Mouse (Mus musculus): Measurements from ENCODE around the gene Cltc. TPM values are rescaled to one million over a fixed set of nuclear protein-coding genes. Genes with fewer than 3 reads are reported as not detected.
"Not testable (repeated sequence)": the region's sequence is repeated elsewhere in the genome, so short reads cannot be mapped to it uniquely, and the experiment has no call there.

Gene Cltc
- polyA plus RNA-seq (2014; fragmentation: Nextera tagmentation; extraction: Ambion mirVana), result 167 and 175 TPM in 2 replicates

DNA sequence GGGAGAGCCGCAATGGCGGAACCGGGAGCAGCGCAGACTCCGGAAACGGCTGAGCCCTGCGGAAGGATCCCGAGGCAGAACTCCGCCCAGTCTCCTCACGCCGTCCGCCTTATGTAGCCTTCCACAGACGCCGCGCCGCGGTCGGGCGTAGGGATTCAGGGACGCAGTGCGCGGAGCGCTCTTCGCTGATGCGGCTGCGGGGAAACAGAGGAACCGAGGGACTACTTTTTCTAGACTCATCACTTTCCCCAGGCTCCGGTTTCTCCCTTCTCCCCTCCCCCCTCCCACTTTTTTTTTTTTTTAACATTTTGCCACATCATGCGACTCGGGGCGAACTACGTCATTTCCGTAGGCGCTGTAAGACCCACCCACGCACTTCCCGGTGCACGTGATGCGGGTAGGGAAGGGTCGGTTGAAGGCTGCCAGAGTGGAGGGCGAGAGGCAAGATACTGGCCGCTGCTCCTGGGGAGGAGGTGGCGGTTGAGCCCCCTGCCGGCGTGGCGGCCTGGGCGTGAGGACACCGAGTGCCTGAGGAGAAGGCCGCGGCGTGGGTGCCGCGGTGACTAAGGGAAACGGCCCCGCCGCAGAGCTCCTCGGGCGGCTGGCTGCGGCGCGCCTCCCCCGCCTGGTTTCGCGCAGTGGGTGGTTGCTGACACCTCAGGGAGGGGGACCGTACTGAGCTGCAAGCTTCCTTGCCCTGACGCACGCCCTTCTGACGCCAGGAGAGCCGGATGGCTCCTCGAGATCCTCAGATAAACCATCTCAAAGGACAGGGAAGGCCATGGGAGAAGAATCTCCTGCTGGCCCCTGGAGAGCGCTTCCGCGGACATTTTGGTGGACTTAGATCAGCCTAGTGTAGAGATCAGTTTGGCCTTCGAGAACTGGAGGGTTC, at the start of gene Cltc:
Gene Cltc (minus strand): TSS at position 86 of the 892 bp plus-strand sequence.
- H3K4me2 ChIP-seq (ENCODE audit: low read depth, low read length), result peak within 1 kb of the TSS; percentile 83
- H3K27ac ChIP-seq (replicated peaks; ENCODE audit: low read depth, low read length), result peak within 1 kb of the TSS; percentile 98
- under 1% methylated on average over 56 of the region's 73 CpGs for WGBS

DNA sequence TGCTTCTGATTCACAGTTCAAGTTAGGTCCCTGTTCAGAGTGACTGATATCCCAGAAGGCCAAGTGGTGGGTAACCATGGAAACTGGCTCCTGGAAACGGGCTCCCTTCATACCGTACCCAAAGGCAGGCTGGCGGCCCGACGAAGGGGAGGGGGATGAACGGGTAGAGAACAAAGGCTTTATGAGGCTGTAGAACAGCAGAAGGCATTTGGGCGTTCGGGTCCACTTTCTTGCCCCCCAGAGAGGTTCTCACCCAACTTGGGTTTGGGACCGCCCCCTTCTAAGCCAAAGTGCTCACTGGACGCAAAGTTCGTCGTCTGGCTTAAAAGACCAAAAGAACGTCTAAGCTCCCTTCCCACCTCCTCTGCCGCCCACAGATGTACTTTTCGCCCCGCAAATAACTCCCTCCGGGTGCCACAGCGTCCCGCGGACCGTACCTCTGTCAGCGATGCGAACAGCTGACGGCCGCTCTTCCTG, 49.7 kb upstream of the Cltc start:
- 2% methylated on average over 24 of the region's 25 CpGs for WGBS
- H3K9ac ChIP-seq (ENCODE audit: low read depth, low read length), result peak overlapping the region; percentile 77
- H3K4me3 ChIP-seq (ENCODE audit: low read depth, low read length), result peak overlapping the region; percentile 84
- no peaks in the 10 kb centered on the region for H3K9me3 ChIP-seq (ENCODE audit: control insufficient read depth, low read length)
- peak overlapping the region; percentile 62 for H3K4me2 ChIP-seq (ENCODE audit: low read depth, low read length)
- no peaks in the 10 kb centered on the region for H3K27me3 ChIP-seq (replicated peaks; ENCODE audit: control insufficient read depth, insufficient read depth, low read length)
- ATAC-seq (ENCODE audit: low read depth), result peak; percentile 90
- H3K36me3 ChIP-seq (ENCODE audit: control insufficient read depth, insufficient read depth, low read length), result peaks cover 13% of the 10 kb centered on the region
- peak; percentile 76 for DNase-seq (ENCODE audit: low spot score)
- peak overlapping the region; percentile 80 for H3K27ac ChIP-seq (replicated peaks; ENCODE audit: low read depth, low read length)
- H3K4me1 ChIP-seq (ENCODE audit: control insufficient read depth, insufficient read depth, low read length), result no peaks in the 10 kb centered on the region

More for the DNA sequence above, at the start of gene Cltc:
- H3K4me1 ChIP-seq (ENCODE audit: control insufficient read depth, insufficient read depth, low read length), result peaks cover 13% of the 10 kb centered on the region
- H3K9ac ChIP-seq (ENCODE audit: low read depth, low read length), result peak within 1 kb of the TSS; percentile 96
- no peaks in the 10 kb centered on the region for H3K9me3 ChIP-seq (ENCODE audit: control insufficient read depth, low read length)
- H3K27me3 ChIP-seq (replicated peaks; ENCODE audit: control insufficient read depth, insufficient read depth, low read length), result no peaks in the 10 kb centered on the region
- ATAC-seq (ENCODE audit: low read depth) (peak; percentile 92), DNase-seq (ENCODE audit: low spot score) (peak; percentile 99)
- H3K4me3 ChIP-seq (ENCODE audit: low read depth, low read length), result peak within 1 kb of the TSS; percentile 98
- H3K36me3 ChIP-seq (ENCODE audit: control insufficient read depth, insufficient read depth, low read length), result peaks cover 4% of the 10 kb centered on the region; the same call in 1 of the 2 replicates

- Histone ChIP-seq H3K27ac (replicated peaks; ENCODE audit: low read depth, low read length) (no peak overlapping the region), H3K9me3 (ENCODE audit: control insufficient read depth, low read length) (no peaks in the 10 kb centered on the region), H3K4me1 (ENCODE audit: control insufficient read depth, insufficient read depth, low read length) (no peaks in the 10 kb centered on the region), H3K36me3 (ENCODE audit: control insufficient read depth, insufficient read depth, low read length) (peaks cover 67% of the 10 kb centered on the region), H3K9ac (ENCODE audit: low read depth, low read length) (no peak overlapping the region), H3K4me2 (ENCODE audit: low read depth, low read length) (no peak overlapping the region), H3K4me3 (ENCODE audit: low read depth, low read length) (no peak overlapping the region), H3K27me3 (replicated peaks; ENCODE audit: control insufficient read depth, insufficient read depth, low read length) (no peaks in the 10 kb centered on the region)
- no peak for DNase-seq (ENCODE audit: low spot score)
- ATAC-seq (ENCODE audit: low read depth), result no peak
- 86% methylated on average over 1 of the region's 1 CpGs for WGBS
Measured at GRCm38 (mm10) chr11:86794161-86794560, 36.8 kb upstream of the Cltc start.

GRCm38 (mm10) chr11:86787436-86787835, 30.1 kb upstream of the Cltc start:
- H3K27ac ChIP-seq (replicated peaks; ENCODE audit: low read depth, low read length); H3K9ac ChIP-seq (ENCODE audit: low read depth, low read length); H3K4me1 ChIP-seq (ENCODE audit: control insufficient read depth, insufficient read depth, low read length); DNase-seq (ENCODE audit: low spot score); ATAC-seq (ENCODE audit: low read depth); H3K27me3 ChIP-seq (replicated peaks; ENCODE audit: control insufficient read depth, insufficient read depth, low read length); H3K4me2 ChIP-seq (ENCODE audit: low read depth, low read length); H3K4me3 ChIP-seq (ENCODE audit: low read depth, low read length); H3K9me3 ChIP-seq (ENCODE audit: control insufficient read depth, low read length): not testable (repeated sequence)
- peaks cover 69% of the 10 kb centered on the region for H3K36me3 ChIP-seq (ENCODE audit: control insufficient read depth, insufficient read depth, low read length)
- WGBS, result 93% methylated on average over 5 of the region's 5 CpGs

- DNase-seq (ENCODE audit: low spot score), result no peak
Measured at GRCm38 (mm10) chr11:86785767-86786166, 28.4 kb upstream of the Cltc start.

GRCm38 (mm10) chr11:86769884-86770283, 12.5 kb upstream of the Cltc start:
- WGBS, result 85% methylated on average over 4 of the region's 4 CpGs
- H3K27ac ChIP-seq (replicated peaks; ENCODE audit: low read depth, low read length), result no peak overlapping the region
- DNase-seq (ENCODE audit: low spot score) (no peak), ATAC-seq (ENCODE audit: low read depth) (no peak)
- no peak overlapping the region for H3K4me3 ChIP-seq (ENCODE audit: low read depth, low read length)
- peaks cover 33% of the 10 kb centered on the region for H3K36me3 ChIP-seq (ENCODE audit: control insufficient read depth, insufficient read depth, low read length)
- H3K4me1 ChIP-seq (ENCODE audit: control insufficient read depth, insufficient read depth, low read length), result no peaks in the 10 kb centered on the region
- H3K9ac ChIP-seq (ENCODE audit: low read depth, low read length), result no peak overlapping the region
- no peaks in the 10 kb centered on the region for H3K27me3 ChIP-seq (replicated peaks; ENCODE audit: control insufficient read depth, insufficient read depth, low read length)
- no peaks in the 10 kb centered on the region for H3K9me3 ChIP-seq (ENCODE audit: control insufficient read depth, low read length)
- no peak overlapping the region for H3K4me2 ChIP-seq (ENCODE audit: low read depth, low read length)

More at GRCm38 (mm10) chr11:86785767-86786166, 28.4 kb upstream of the Cltc start:
- no peak overlapping the region for H3K27ac ChIP-seq (replicated peaks; ENCODE audit: low read depth, low read length)
- WGBS, result 89% methylated on average over 2 of the region's 2 CpGs
- no peak for ATAC-seq (ENCODE audit: low read depth)
- H3K4me1 ChIP-seq (ENCODE audit: control insufficient read depth, insufficient read depth, low read length), result no peaks in the 10 kb centered on the region
- H3K4me3 ChIP-seq (ENCODE audit: low read depth, low read length), result no peak overlapping the region
- H3K9ac ChIP-seq (ENCODE audit: low read depth, low read length), result no peak overlapping the region
- H3K27me3 ChIP-seq (replicated peaks; ENCODE audit: control insufficient read depth, insufficient read depth, low read length), result no peaks in the 10 kb centered on the region
- H3K9me3 ChIP-seq (ENCODE audit: control insufficient read depth, low read length), result no peaks in the 10 kb centered on the region
- H3K36me3 ChIP-seq (ENCODE audit: control insufficient read depth, insufficient read depth, low read length), result peaks cover 62% of the 10 kb centered on the region
- H3K4me2 ChIP-seq (ENCODE audit: low read depth, low read length), result no peak overlapping the region

GRCm38 (mm10) chr11:86764501-86764900, 7.1 kb upstream of the Cltc start:
- H3K36me3 ChIP-seq (ENCODE audit: control insufficient read depth, insufficient read depth, low read length), result peaks cover 5% of the 10 kb centered on the region; the same call in 1 of the 2 replicates
- no peak for ATAC-seq (ENCODE audit: low read depth)
- H3K27me3 ChIP-seq (replicated peaks; ENCODE audit: control insufficient read depth, insufficient read depth, low read length), result no peaks in the 10 kb centered on the region
- no peaks in the 10 kb centered on the region for H3K4me1 ChIP-seq (ENCODE audit: control insufficient read depth, insufficient read depth, low read length)
- no peaks in the 10 kb centered on the region for H3K9me3 ChIP-seq (ENCODE audit: control insufficient read depth, low read length)
- no peak overlapping the region for H3K27ac ChIP-seq (replicated peaks; ENCODE audit: low read depth, low read length)
- no peak for DNase-seq (ENCODE audit: low spot score)
- no peak overlapping the region for H3K4me3 ChIP-seq (ENCODE audit: low read depth, low read length)
- H3K9ac ChIP-seq (ENCODE audit: low read depth, low read length), result no peak overlapping the region
- no peak overlapping the region for H3K4me2 ChIP-seq (ENCODE audit: low read depth, low read length)
- 89% methylated on average over 2 of the region's 2 CpGs for WGBS

DNA sequence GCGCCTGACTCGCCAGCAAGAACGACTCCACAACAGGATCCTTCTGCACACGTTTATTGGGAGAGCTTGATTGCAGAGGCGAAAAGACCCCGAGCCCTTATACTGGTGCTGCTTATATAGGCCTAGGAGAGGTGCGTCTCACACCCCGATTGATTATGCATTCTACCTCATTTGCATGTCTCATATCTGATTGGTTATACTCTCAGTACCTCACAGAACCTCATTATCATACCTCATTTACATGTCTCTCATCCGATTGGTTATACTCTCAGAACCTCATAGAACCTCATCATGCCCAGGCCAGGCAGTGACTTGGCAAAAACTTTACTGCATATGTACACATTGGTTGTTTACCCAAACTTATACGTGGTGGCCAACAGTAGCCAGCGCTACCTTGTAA, 5.8 kb upstream of the Cltc start:
- not testable (repeated sequence) for DNase-seq (ENCODE audit: low spot score); H3K36me3 ChIP-seq (ENCODE audit: control insufficient read depth, insufficient read depth, low read length); H3K4me2 ChIP-seq (ENCODE audit: low read depth, low read length); H3K9me3 ChIP-seq (ENCODE audit: control insufficient read depth, low read length); H3K4me1 ChIP-seq (ENCODE audit: control insufficient read depth, insufficient read depth, low read length); H3K27ac ChIP-seq (replicated peaks; ENCODE audit: low read depth, low read length); H3K4me3 ChIP-seq (ENCODE audit: low read depth, low read length); ATAC-seq (ENCODE audit: low read depth); H3K27me3 ChIP-seq (replicated peaks; ENCODE audit: control insufficient read depth, insufficient read depth, low read length); H3K9ac ChIP-seq (ENCODE audit: low read depth, low read length)
- WGBS, result 94% methylated on average over 11 of the region's 11 CpGs
